Mouse (Mus musculus) forebrain, postnatal 0 days (tissue): ENCODE measurements around the gene Mgrn1. TPM values are rescaled to one million over a fixed set of nuclear protein-coding genes. Genes with fewer than 3 reads are reported as not detected.

Experiments
- ATAC-seq: fragments of 200-750 bp; cut with Nextera tagmentation; 2 replicates; pipeline ENCODE4 v1.8.0; 2017; ENCODE audit warnings: mild to moderate bottlenecking, moderate library complexity
- DNase-seq: peaks from one replicate; pipeline ENCODE4 v3.0.0-alpha.2; 2015
- H3K27ac ChIP-seq: fragments of 300-500 bp; sonication (generic); 2 replicates; pipeline ENCODE4 v1.5.1; 2014; ENCODE audit warnings: low read depth, mild to moderate bottlenecking, antibody characterized with exemption, low read length, moderate library complexity, mixed read lengths
- H3K27me3 ChIP-seq: fragments of 300-500 bp; sonication (generic); 2 replicates; pipeline ENCODE4 v1.6.1; 2014; ENCODE audit warnings: mild to moderate bottlenecking, low read length, mixed read lengths; ENCODE audit not compliant: insufficient read depth
- H3K36me3 ChIP-seq: fragments of 300-500 bp; sonication (generic); 2 replicates; pipeline ENCODE4 v1.6.1; 2014; ENCODE audit warnings: mild to moderate bottlenecking, moderate library complexity; ENCODE audit not compliant: insufficient read depth
- H3K4me1 ChIP-seq: fragments of 300-500 bp; sonication (generic); 2 replicates; pipeline ENCODE4 v1.6.1; 2014; ENCODE audit warnings: antibody characterized with exemption; ENCODE audit not compliant: insufficient read depth
- H3K4me2 ChIP-seq: fragments of 300-500 bp; sonication (generic); 2 replicates; pipeline ENCODE4 v1.6.1; 2014; ENCODE audit warnings: low read depth, mild to moderate bottlenecking, moderate library complexity
- H3K4me3 ChIP-seq: fragments of 300-500 bp; sonication (generic); 2 replicates; pipeline ENCODE4 v1.5.1; 2014; ENCODE audit warnings: low read depth, low read length, mixed read lengths
- H3K9ac ChIP-seq: fragments of 300-500 bp; sonication (generic); 2 replicates; pipeline ENCODE4 v1.6.1; 2014; ENCODE audit warnings: mild to moderate bottlenecking
- H3K9me3 ChIP-seq: fragments of 300-500 bp; sonication (generic); 2 replicates; pipeline ENCODE4 v1.6.1; 2016; ENCODE audit warnings: low read length
- CTCF ChIP-seq: sonication (generic); IDR thresholded peaks from 2 replicates; pipeline ENCODE4 v1.5.1; 2016; ENCODE audit warnings: antibody characterized with exemption, control low read depth, low read depth
- WGBS: fragments of 180-500 bp; shearing (Covaris S2); extraction: QIAGEN DNeasy Blood & Tissue Kit; methylation state at CpG from one replicate; pipeline ENCODE4 v1.1.7; 2014; 5-methylcytosine and 5-hydroxymethylcytosine counted together
- polyA plus RNA-seq: library from polyadenylated mRNA; unstranded; fragments of >200 nt; fragmentation: Nextera tagmentation; extraction: Ambion mirVana; gene quantifications from 2 replicates; pipeline ENCODE4 v1.2.1, GENCODE M21; 2015
- total RNA-seq: library from RNA; depleted of rRNA; stranded (reverse); fragments of >200 nt; gene quantifications from 2 replicates; pipeline ENCODE4 v1.2.3, GENCODE M21; 2014

The Mgrn1 gene
- total and polyA plus RNA-seq, 2 experiments from 2014 or later, result 109 to 167 TPM

DNA sequence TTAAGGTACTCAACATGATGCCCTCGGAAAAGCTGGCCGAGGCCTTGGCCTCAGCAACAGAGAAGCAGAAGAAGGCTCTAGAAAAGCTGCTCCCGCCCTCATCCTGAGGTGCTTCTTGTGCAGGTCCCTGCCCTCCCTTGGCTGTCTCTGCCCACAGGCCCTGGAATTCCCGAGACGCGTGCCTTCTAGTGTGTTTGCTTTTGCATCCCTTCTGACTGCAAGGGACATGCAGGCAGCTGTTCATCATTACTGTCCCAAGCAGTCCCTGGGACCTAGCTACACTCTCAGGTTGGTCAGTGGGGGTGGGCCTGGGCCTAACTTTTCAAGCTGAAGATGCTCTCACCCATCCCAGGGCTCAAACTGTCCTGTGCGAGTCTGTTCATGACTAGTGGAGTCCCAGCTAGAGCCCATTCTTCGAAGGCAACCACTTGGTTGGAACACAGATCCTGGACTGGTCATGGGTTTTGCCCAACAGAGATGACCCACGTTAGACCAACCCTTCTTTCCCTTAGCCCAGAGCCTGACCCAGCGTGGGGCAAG lies 54.3 kb downstream of the Mgrn1 start:
- Histone ChIP-seq H3K36me3 (peaks cover 67% of the 10 kb centered on the region), H3K4me1 (peaks cover 8% of the 10 kb centered on the region; the same call in 1 of the 2 replicates), H3K9ac (no peak overlapping the region), H3K27me3 (no peaks in the 10 kb centered on the region), H3K9me3 (no peaks in the 10 kb centered on the region), H3K27ac (no peak overlapping the region), H3K4me3 (no peak overlapping the region), H3K4me2 (0 out of 2 replicates have a peak overlapping the region, but pooled peaks have one; percentile 95)
- ATAC-seq (no peak), DNase-seq (no peak)
- 93% methylated on average over 10 of the region's 10 CpGs for WGBS
- no peak for TF ChIP-seq CTCF

DNA sequence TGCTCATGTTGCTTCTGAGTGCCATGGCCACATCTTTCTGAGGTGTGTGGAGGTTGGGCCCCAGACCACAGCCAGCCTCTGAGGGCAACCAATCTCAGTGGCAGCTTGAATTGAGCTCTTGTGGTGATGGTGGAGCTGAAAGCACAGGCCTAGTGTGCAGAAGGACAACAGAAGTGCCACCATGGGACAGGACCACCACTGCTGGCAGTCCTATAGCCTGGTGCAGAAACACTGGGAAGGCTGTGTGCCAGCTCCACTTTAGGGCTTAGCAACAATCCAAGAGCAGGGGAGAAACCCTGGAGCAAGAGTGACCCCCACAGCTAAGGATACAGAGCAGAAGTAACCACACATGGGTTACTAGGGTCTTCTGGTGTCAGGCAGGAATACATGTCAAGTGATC lies 55.0 kb downstream of the Mgrn1 start:
- no peak for ATAC-seq

DNA sequence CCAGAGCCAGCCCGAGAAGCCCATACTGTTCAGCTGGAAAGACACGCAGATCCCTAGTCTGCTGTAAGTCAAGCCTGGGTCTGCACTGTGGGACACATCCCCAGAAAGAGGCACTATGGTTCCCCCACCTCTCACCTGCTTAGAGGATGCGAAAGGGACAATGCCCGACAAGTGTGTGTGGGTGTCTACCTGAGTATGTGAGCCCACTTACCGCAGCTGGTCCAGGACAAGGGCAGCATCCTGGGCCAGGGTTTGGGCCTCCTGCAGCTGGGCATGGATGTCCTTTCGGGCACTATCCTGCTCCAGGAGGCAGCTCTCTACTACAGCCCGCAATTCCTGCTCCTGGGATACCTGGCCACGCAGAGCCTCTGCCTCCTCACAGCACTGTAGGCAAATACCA lies 56.8 kb downstream of the Mgrn1 start:
- Histone ChIP-seq H3K36me3 (peaks cover 64% of the 10 kb centered on the region), H3K4me3 (no peak overlapping the region), H3K9me3 (no peaks in the 10 kb centered on the region), H3K4me2 (no peak overlapping the region), H3K9ac (no peak overlapping the region), H3K27ac (no peak overlapping the region), H3K4me1 (peaks cover 8% of the 10 kb centered on the region; the same call in 1 of the 2 replicates), H3K27me3 (no peaks in the 10 kb centered on the region)
- no peak for TF ChIP-seq CTCF
- ATAC-seq (no peak), DNase-seq (no peak)
- WGBS, result 93% methylated on average over 8 of the region's 8 CpGs

More for the DNA sequence above, 55.0 kb downstream of the Mgrn1 start:
- TF ChIP-seq CTCF, result no peak
- Histone ChIP-seq H3K4me1 (peaks cover 8% of the 10 kb centered on the region; the same call in 1 of the 2 replicates), H3K9ac (no peak overlapping the region), H3K27ac (no peak overlapping the region), H3K9me3 (no peaks in the 10 kb centered on the region), H3K36me3 (peaks cover 65% of the 10 kb centered on the region), H3K4me2 (no peak overlapping the region), H3K4me3 (no peak overlapping the region), H3K27me3 (no peaks in the 10 kb centered on the region)
- DNase-seq, result no peak

DNA sequence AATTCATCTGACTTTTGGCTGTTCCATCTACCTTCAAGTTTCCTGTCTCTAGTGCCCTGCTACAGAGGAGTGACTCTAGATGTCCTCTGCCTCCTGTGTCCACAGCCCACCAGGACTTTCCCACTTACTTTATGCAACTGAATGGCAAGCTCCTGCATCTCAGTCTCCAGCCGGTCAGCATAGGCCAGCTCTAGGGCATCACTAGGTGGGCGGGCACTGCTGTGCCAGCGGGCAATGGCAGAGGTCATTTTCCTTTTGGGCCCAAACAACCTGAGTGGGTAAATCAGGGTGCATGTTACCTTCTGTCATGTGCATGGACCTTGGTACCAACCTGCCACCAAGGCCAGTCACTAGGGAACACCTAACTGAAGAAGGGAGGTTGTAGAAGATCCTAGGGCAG lies 57.4 kb downstream of the Mgrn1 start:
- H3K27ac ChIP-seq, result no peak overlapping the region
- no peak for TF ChIP-seq CTCF
- no peak overlapping the region for H3K4me3 ChIP-seq
- no peaks in the 10 kb centered on the region for H3K9me3 ChIP-seq
- H3K4me2 ChIP-seq, result no peak overlapping the region
- peaks cover 68% of the 10 kb centered on the region for H3K36me3 ChIP-seq
- WGBS, result 94% methylated on average over 3 of the region's 3 CpGs
- ATAC-seq, result no peak
- H3K4me1 ChIP-seq, result peaks cover 8% of the 10 kb centered on the region; the same call in 1 of the 2 replicates
- H3K27me3 ChIP-seq, result no peaks in the 10 kb centered on the region
- no peak overlapping the region for H3K9ac ChIP-seq
- no peak for DNase-seq

DNA sequence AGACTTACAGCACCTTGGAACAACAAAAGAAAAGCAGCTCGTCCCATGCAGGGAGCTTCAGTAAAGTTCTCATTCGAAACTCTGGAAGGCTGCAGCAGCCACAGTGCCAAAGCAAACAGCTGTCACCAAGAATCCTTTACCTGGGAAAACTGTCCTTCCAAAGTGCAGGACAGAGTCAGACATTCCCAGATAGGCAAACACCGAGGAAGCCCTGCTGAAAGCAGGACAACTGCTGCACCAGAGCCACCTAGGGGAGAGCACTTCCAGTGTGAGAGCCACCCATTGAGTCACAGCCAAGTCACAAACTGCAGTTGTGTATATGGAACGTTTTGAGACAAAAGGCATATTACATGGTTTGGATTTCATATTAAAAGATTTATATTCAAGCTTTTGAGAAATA lies 59.4 kb downstream of the Mgrn1 start:
- H3K4me3 ChIP-seq, result no peak overlapping the region
- H3K36me3 ChIP-seq, result peaks cover 74% of the 10 kb centered on the region
- H3K4me2 ChIP-seq, result no peak overlapping the region
- no peak for ATAC-seq
- no peak overlapping the region for H3K27ac ChIP-seq
- no peaks in the 10 kb centered on the region for H3K27me3 ChIP-seq
- 80% methylated on average over 4 of the region's 4 CpGs for WGBS
- no peaks in the 10 kb centered on the region for H3K9me3 ChIP-seq
- no peaks in the 10 kb centered on the region for H3K4me1 ChIP-seq
- no peak overlapping the region for H3K9ac ChIP-seq
- no peak for TF ChIP-seq CTCF
- no peak for DNase-seq

DNA sequence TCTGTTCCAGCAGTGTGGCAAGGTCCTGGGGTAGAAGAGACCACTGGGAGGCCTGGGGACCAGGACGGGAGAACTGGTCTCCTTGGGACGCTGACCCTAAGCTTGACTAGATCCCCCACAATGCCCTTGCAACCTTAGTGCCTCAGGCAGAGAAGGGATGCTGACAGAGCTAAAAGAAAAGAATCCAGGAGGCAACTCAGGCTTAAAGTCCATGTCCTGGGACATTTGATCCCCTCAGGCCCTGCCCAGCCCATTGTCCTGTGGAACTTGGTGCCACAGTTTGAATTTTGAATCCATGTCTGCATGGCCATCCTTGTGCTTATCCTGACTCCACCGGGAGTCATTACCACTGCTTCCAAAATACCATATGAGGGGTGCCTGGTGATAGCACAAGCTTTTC lies 60.1 kb downstream of the Mgrn1 start:
- WGBS, result 91% methylated on average over 3 of the region's 3 CpGs
- Histone ChIP-seq H3K9ac (no peak overlapping the region), H3K4me3 (no peak overlapping the region), H3K4me1 (no peaks in the 10 kb centered on the region), H3K36me3 (peaks cover 74% of the 10 kb centered on the region), H3K4me2 (no peak overlapping the region), H3K27ac (no peak overlapping the region), H3K9me3 (no peaks in the 10 kb centered on the region), H3K27me3 (no peaks in the 10 kb centered on the region)
- ATAC-seq (no peak), DNase-seq (no peak)
- TF ChIP-seq CTCF, result no peak

DNA sequence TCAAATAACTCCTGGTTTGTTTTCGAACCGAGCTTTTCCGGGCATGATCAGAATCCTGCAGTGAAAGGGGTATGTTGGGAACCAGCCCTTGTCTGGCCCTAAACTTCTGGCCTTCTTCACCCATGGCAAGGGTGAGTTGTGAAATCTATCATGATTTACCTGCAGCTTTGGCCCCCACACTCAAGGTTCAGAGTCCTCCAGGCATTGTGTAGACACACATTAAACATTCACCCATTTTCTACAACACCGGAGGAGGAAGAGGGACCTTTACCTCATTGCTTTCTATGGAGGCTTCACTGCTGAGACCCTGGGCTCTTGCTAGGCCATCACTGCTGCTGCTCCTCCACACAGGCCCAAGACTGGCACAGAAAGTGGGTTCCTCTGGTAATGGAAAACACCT lies 61.3 kb downstream of the Mgrn1 start:
- Histone ChIP-seq H3K4me1 (no peaks in the 10 kb centered on the region), H3K36me3 (peaks cover 72% of the 10 kb centered on the region), H3K9me3 (no peaks in the 10 kb centered on the region), H3K27me3 (no peaks in the 10 kb centered on the region), H3K27ac (no peak overlapping the region), H3K9ac (no peak overlapping the region), H3K4me3 (no peak overlapping the region), H3K4me2 (no peak overlapping the region)
- no peak for TF ChIP-seq CTCF
- DNase-seq (no peak), ATAC-seq (no peak)
- 78% methylated on average over 4 of the region's 4 CpGs for WGBS

DNA sequence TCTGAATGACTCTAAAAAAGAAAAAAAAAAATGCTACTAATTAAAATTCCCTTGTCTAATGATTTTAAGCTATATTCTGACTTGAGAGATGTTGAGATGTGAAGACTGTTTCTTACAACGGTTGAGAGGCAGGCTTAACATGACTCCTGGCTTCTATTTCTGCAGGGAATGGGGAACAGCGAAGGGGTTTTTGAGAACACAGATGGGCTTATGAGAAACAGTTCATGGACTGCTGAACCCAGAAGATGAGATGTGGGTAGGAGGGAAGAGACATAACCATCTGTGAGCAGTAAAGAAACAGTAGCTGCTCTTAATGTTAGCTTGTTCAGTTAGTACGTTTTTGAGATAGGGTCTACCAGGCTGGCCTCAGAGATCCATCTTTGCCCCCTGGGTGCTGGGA lies 70.6 kb downstream of the Mgrn1 start:
- ATAC-seq (no peak), DNase-seq (no peak)
- Histone ChIP-seq H3K9ac (no peak overlapping the region), H3K4me3 (no peak overlapping the region), H3K4me1 (no peaks in the 10 kb centered on the region), H3K36me3 (peaks cover 62% of the 10 kb centered on the region), H3K27ac (no peak overlapping the region), H3K9me3 (no peaks in the 10 kb centered on the region), H3K27me3 (no peaks in the 10 kb centered on the region), H3K4me2 (no peak overlapping the region)
- no peak for TF ChIP-seq CTCF
- WGBS, result 89% methylated on average over 3 of the region's 3 CpGs
